Mouse (Mus musculus) forebrain, embryonic 12.5 days (tissue): ENCODE data around the gene Tesk1. TPM values are rescaled to one million over a fixed set of nuclear protein-coding genes. Genes with fewer than 3 reads are reported as not detected.
A peak's percentile ranks its signal among the peaks of the same experiment; 100 is the strongest.

Experiments used
- ATAC-seq: fragments of 200-750 bp; cut with Nextera tagmentation; 2 replicates; pipeline ENCODE4 v1.8.0; 2017; ENCODE audit warnings: moderate TSS enrichment; ENCODE audit not compliant: low FRiP score
- H3K27ac ChIP-seq: fragments of 300-500 bp; sonication (generic); 2 replicates; pipeline ENCODE4 v1.5.1; 2016; ENCODE audit warnings: mild to moderate bottlenecking
- H3K27me3 ChIP-seq: fragments of 300-500 bp; sonication (generic); 2 replicates; pipeline ENCODE4 v1.6.1; 2016; ENCODE audit warnings: mild to moderate bottlenecking
- H3K36me3 ChIP-seq: fragments of 300-500 bp; sonication (generic); replicated peaks from 2 replicates; pipeline ENCODE4 v1.6.1; 2016; ENCODE audit warnings: mild to moderate bottlenecking
- H3K4me1 ChIP-seq: fragments of 300-500 bp; sonication (generic); 2 replicates; pipeline ENCODE4 v1.6.1; 2016
- H3K4me2 ChIP-seq: fragments of 300-500 bp; sonication (generic); 2 replicates; pipeline ENCODE4 v1.6.1; 2016; ENCODE audit warnings: mild to moderate bottlenecking, moderate library complexity
- H3K4me3 ChIP-seq: fragments of 300-500 bp; sonication (generic); replicated peaks from 2 replicates; pipeline ENCODE4 v1.5.1; 2016; ENCODE audit warnings: mild to moderate bottlenecking
- H3K9ac ChIP-seq: fragments of 300-500 bp; sonication (generic); 2 replicates; pipeline ENCODE4 v1.6.1; 2016; ENCODE audit warnings: mild to moderate bottlenecking
- H3K9me3 ChIP-seq: fragments of 300-500 bp; sonication (generic); 2 replicates; pipeline ENCODE4 v1.6.1; 2016
- WGBS: fragments of 180-500 bp; shearing (Covaris S2); methylation state at CpG from one replicate; pipeline ENCODE4 v1.1.7; 2016; 5-methylcytosine and 5-hydroxymethylcytosine counted together
- polyA plus RNA-seq: library from polyadenylated mRNA; unstranded; fragments of >200 nt; fragmentation: Nextera tagmentation; extraction: Ambion mirVana; gene quantifications from 2 replicates; pipeline ENCODE4 v1.2.1, GENCODE M21; 2016

Tesk1 gene
- polyA plus RNA-seq, 1 experiment from 2014 or later: 12.6 TPM

GRCm38 (mm10) chr4:43489611-43490010 is 47.9 kb downstream of the Tesk1 start:
- no peak overlapping the region for H3K4me3 ChIP-seq
- peaks cover 8% of the 10 kb centered on the region for H3K4me1 ChIP-seq
- H3K27me3 ChIP-seq: no peaks in the 10 kb centered on the region
- H3K9me3 ChIP-seq: no peaks in the 10 kb centered on the region
- WGBS: 90% methylated on average over 3 of the region's 3 CpGs
- ATAC-seq: no peak
- no peaks in the 10 kb centered on the region for H3K36me3 ChIP-seq
- no peak overlapping the region for H3K4me2 ChIP-seq
- H3K27ac ChIP-seq: no peak overlapping the region
- no peak overlapping the region for H3K9ac ChIP-seq

GRCm38 (mm10) chr4:43490801-43491200 is 49.1 kb downstream of the Tesk1 start:
- H3K27me3 ChIP-seq: no peaks in the 10 kb centered on the region; the same call in 1 of the 2 replicates

GRCm38 (mm10) chr4:43492101-43492820 is 50.5 kb downstream of the Tesk1 start:
- ATAC-seq: no peak
- H3K36me3 ChIP-seq: peaks cover 21% of the 10 kb centered on the region; the same call in 1 of the 2 replicates
- H3K9ac ChIP-seq: no peak overlapping the region
- 45% methylated on average over 12 of the region's 12 CpGs for WGBS
- peak overlapping the region; percentile 25 for H3K27ac ChIP-seq
- H3K4me3 ChIP-seq: peak overlapping the region; percentile 72
- no peaks in the 10 kb centered on the region for H3K9me3 ChIP-seq
- peak overlapping the region; percentile 60 for H3K4me2 ChIP-seq
- H3K27me3 ChIP-seq: peaks cover 3% of the 10 kb centered on the region; the same call in 1 of the 2 replicates
- peaks cover 25% of the 10 kb centered on the region for H3K4me1 ChIP-seq

More at GRCm38 (mm10) chr4:43490801-43491200, 49.1 kb downstream of the Tesk1 start:
- H3K9me3 ChIP-seq: no peaks in the 10 kb centered on the region
- H3K4me3 ChIP-seq: no peak overlapping the region
- WGBS: 87% methylated on average over 5 of the region's 5 CpGs
- H3K27ac ChIP-seq: no peak overlapping the region
- peaks cover 15% of the 10 kb centered on the region for H3K4me1 ChIP-seq
- H3K9ac ChIP-seq: no peak overlapping the region
- ATAC-seq: no peak
- H3K4me2 ChIP-seq: no peak overlapping the region
- peaks cover 8% of the 10 kb centered on the region; the same call in 1 of the 2 replicates for H3K36me3 ChIP-seq

- H3K9ac ChIP-seq: peak within 1 kb of the TSS; percentile 79
Observed at GRCm38 (mm10) chr4:43492821-43493185, 51.1 kb downstream of the Tesk1 start, which contains the start of gene Ccdc107. TSS of gene Ccdc107 (plus strand) at chr4:43492900.

GRCm38 (mm10) chr4:43493186-43493845 is 51.6 kb downstream of the Tesk1 start:
- H3K36me3 ChIP-seq: peaks cover 28% of the 10 kb centered on the region; the same call in 1 of the 2 replicates
- peak overlapping the region; percentile 93 for H3K27ac ChIP-seq
- ATAC-seq: peak; percentile 91
- H3K4me3 ChIP-seq: peak overlapping the region; percentile 72
- no peaks in the 10 kb centered on the region for H3K9me3 ChIP-seq
- WGBS: under 1% methylated on average over 47 of the region's 47 CpGs
- peak overlapping the region; percentile 79 for H3K9ac ChIP-seq
- H3K4me1 ChIP-seq: peaks cover 36% of the 10 kb centered on the region
- peak overlapping the region; percentile 60 for H3K4me2 ChIP-seq
- H3K27me3 ChIP-seq: peaks cover 3% of the 10 kb centered on the region; the same call in 1 of the 2 replicates

More at GRCm38 (mm10) chr4:43492821-43493185, 51.1 kb downstream of the Tesk1 start, which contains the start of gene Ccdc107:
- WGBS: under 1% methylated on average over 25 of the region's 25 CpGs
- Histone ChIP-seq H3K4me3 (peak within 1 kb of the TSS; percentile 72), H3K9me3 (no peaks in the 10 kb centered on the region), H3K36me3 (peaks cover 26% of the 10 kb centered on the region; the same call in 1 of the 2 replicates), H3K27ac (peak within 1 kb of the TSS; percentile 93), H3K4me2 (peak within 1 kb of the TSS; percentile 60), H3K27me3 (peaks cover 3% of the 10 kb centered on the region; the same call in 1 of the 2 replicates), H3K4me1 (peaks cover 31% of the 10 kb centered on the region)
- ATAC-seq: peak; percentile 98

GRCm38 (mm10) chr4:43493846-43494240 is 52.1 kb downstream of the Tesk1 start:
- H3K9me3 ChIP-seq: no peaks in the 10 kb centered on the region
- peak overlapping the region; percentile 72 for H3K4me3 ChIP-seq
- 3% methylated on average over 9 of the region's 9 CpGs for WGBS
- peak overlapping the region; percentile 79 for H3K9ac ChIP-seq
- H3K36me3 ChIP-seq: peaks cover 28% of the 10 kb centered on the region; the same call in 1 of the 2 replicates
- peaks cover 3% of the 10 kb centered on the region; the same call in 1 of the 2 replicates for H3K27me3 ChIP-seq
- H3K4me1 ChIP-seq: peaks cover 41% of the 10 kb centered on the region
- peak overlapping the region; percentile 93 for H3K27ac ChIP-seq
- no peak for ATAC-seq
- peak overlapping the region; percentile 60 for H3K4me2 ChIP-seq

GRCm38 (mm10) chr4:43496587-43496986 is 54.8 kb downstream of the Tesk1 start:
- H3K4me3 ChIP-seq: no peak overlapping the region
- H3K4me1 ChIP-seq: peaks cover 49% of the 10 kb centered on the region
- peaks cover 8% of the 10 kb centered on the region; the same call in 1 of the 2 replicates for H3K27me3 ChIP-seq

GRCm38 (mm10) chr4:43497405-43497804 is 55.7 kb downstream of the Tesk1 start:
- Histone ChIP-seq H3K9ac (no peak overlapping the region), H3K9me3 (no peaks in the 10 kb centered on the region), H3K4me2 (peak overlapping the region; percentile 68), H3K36me3 (peaks cover 28% of the 10 kb centered on the region; the same call in 1 of the 2 replicates), H3K4me1 (peaks cover 49% of the 10 kb centered on the region), H3K4me3 (no peak overlapping the region), H3K27me3 (peaks cover 14% of the 10 kb centered on the region), H3K27ac (no peak overlapping the region)
- WGBS: 88% methylated on average over 8 of the region's 8 CpGs
- no peak for ATAC-seq

More at GRCm38 (mm10) chr4:43496587-43496986, 54.8 kb downstream of the Tesk1 start:
- Histone ChIP-seq H3K9ac (no peak overlapping the region), H3K4me2 (no peak overlapping the region), H3K36me3 (peaks cover 28% of the 10 kb centered on the region; the same call in 1 of the 2 replicates), H3K9me3 (no peaks in the 10 kb centered on the region), H3K27ac (no peak overlapping the region)
- WGBS: 48% methylated on average over 6 of the region's 6 CpGs
- ATAC-seq: no peak

Other genes with a start within 250 kb of the Tesk1 start
- 0.40 and 0.42 TPM in 2 replicates for gene Atp8b5, start 174.8 kb upstream of the Tesk1 start, polyA plus RNA-seq
- gene Rusc2, start 60.0 kb upstream of the Tesk1 start, polyA plus RNA-seq: 37.6 and 44.9 TPM in 2 replicates
- gene Fam166b, start 12.8 kb upstream of the Tesk1 start, polyA plus RNA-seq: 0.23 TPM in 1 of 2 replicates, not detected in the other
- gene Cd72, start 12.7 kb downstream of the Tesk1 start, polyA plus RNA-seq: 2.9 and 3.8 TPM in 2 replicates
- not detected in 2 replicates for gene Sit1, start 41.8 kb downstream of the Tesk1 start, polyA plus RNA-seq
- gene Ccdc107, start 51.0 kb downstream of the Tesk1 start, polyA plus RNA-seq: 44.7 and 45.8 TPM in 2 replicates
- gene Arhgef39, start 57.8 kb downstream of the Tesk1 start, polyA plus RNA-seq: 45.8 and 50.3 TPM in 2 replicates
- 0.27 and 0.50 TPM in 2 replicates for gene Car9, start 65.0 kb downstream of the Tesk1 start, polyA plus RNA-seq
- 36.5 and 40.2 TPM in 2 replicates for gene Tpm2, start 81.8 kb downstream of the Tesk1 start, polyA plus RNA-seq
- 45.3 and 46.2 TPM in 2 replicates for gene Creb3, start 120.4 kb downstream of the Tesk1 start, polyA plus RNA-seq
- gene Tln1, start 120.8 kb downstream of the Tesk1 start, polyA plus RNA-seq: 54.5 and 55.9 TPM in 2 replicates
- 29.9 and 30.9 TPM in 2 replicates for gene Rgp1, start 136.8 kb downstream of the Tesk1 start, polyA plus RNA-seq
- 43.7 and 48.2 TPM in 2 replicates for gene Gba2, start 136.9 kb downstream of the Tesk1 start, polyA plus RNA-seq
- 0.89 and 3.5 TPM in 2 replicates for gene Msmp, start 142.6 kb downstream of the Tesk1 start, polyA plus RNA-seq
- gene Npr2, start 190.0 kb downstream of the Tesk1 start, polyA plus RNA-seq: 11.6 and 14.9 TPM in 2 replicates
- gene Spag8, start 211.7 kb downstream of the Tesk1 start, polyA plus RNA-seq: 4.3 and 4.6 TPM in 2 replicates
- 69.5 and 71.2 TPM in 2 replicates for gene Hint2, start 214.5 kb downstream of the Tesk1 start, polyA plus RNA-seq
- gene Tmem8b, start 227.0 kb downstream of the Tesk1 start, polyA plus RNA-seq: 12.8 and 13.1 TPM in 2 replicates
- gene Fam221b, start 227.2 kb downstream of the Tesk1 start, polyA plus RNA-seq: 2.8 and 3.3 TPM in 2 replicates